Mouse (Mus musculus) liver (tissue): ENCODE measurements around the gene Vmn1r179.
"Not testable (repeated sequence)": the region's sequence is repeated elsewhere in the genome, so short reads cannot be mapped to it uniquely, and the experiment has no call there.

ENCODE experiments used
- DNase-seq: peaks from one replicate; pipeline ENCODE4 v3.0.0-alpha.2; 2020; ENCODE audit warnings: mixed read lengths

Vmn1r179 gene

DNA sequence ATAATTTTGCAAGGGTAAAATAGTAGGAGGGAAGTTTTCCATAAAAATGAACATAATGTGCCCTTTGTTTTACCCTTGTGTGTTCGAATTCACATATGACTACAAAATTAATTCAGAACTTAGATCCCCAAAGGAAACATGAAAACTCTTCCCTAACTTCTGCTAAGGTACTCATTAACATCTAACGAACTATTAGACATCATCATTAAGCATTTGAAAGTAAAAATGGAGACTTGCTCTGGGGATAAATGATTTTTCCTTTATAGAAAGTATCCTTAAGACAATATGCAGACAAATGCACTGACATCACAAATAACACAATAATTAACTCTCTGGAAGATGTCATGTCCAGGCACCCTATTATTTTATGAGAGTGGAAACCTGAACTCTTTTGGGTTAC is at the start of gene Vmn1r179:
Vmn1r179 (plus strand) TSS at position 301 of the 400 bp plus-strand sequence.
- no peak for DNase-seq

DNA sequence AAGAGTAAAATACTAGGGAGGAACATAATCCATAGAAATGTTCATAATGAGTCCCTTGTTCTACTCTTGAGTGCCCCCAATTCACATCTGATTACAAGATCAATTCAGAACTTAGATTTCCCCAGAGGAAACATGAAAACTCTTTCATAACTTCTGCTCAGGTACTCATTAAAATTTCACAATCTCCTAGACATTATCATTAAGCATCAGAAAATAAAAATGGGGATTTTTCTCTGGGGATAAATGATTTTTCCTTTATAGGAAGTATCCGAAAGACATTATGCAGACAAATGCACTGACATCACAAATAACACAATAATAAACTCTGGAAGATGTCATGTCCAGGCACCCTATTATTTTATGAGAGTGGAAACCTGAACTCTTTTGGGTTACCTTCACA is 35.1 kb upstream of the Vmn1r179 start, which contains the start of gene Vmn1r178:
Vmn1r178 (plus strand) TSS at position 301 of the 400 bp plus-strand sequence.
- DNase-seq: no peak

DNA sequence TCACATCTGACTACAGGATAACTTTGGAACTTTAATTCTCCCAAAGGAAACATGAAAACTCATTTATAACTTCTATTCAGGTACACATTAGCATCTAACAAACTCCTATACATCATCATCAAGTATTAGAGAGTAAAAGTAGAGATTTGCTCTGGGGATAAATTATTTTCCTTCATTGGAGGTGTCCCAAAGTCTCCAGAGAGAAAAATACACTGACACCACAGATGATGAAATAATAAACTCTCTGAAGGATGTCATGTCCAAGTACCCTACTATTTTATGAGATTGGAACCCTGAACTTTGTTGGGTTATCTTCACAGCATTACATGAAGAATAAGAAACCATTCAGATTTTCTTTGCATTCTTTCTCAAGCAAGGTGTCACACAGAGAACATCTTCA is 23.6 kb downstream of the Vmn1r179 start, which contains the start of gene Vmn1r180:
Vmn1r180 (plus strand) TSS at position 301 of the 400 bp plus-strand sequence.
- DNase-seq: no peak

DNA sequence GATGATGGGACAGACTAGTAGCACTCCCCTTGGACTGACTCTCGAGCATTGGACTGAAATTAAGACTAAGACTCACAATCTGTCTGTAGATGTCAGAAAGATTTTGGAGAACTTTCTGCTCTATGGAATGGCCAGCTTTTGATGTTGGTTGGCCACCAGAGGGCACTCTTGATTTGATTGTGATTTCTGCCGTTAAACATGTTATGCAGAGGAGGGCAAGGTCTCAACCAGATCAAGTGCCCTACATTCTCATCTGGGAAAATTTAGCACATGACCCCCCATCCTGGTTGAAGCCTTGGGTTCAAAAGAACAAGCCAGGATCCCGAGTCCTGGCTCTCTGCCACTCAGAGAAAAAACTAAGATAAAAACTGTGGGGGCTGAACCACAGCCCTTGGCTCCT is 41.3 kb downstream of the Vmn1r179 start:
- DNase-seq: not testable (repeated sequence)

DNA sequence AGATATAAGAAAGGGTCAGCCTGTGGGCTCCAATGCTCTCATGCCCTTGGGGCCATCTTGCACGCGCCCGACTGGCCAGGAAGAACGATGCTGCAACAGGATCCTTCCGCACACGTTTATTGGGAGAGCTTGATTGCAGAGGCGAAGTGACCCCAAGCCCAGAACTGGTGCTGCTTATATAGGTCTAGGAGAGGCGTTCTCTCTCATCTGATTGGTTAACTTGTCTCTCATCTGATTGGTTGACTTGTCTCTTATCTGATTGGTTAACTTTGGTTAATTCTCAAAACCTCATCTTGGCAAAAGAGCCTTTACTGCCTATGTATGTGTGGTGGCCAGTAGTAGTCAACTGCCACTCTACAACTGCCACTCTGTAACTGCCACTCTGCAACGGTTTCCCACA is 47.5 kb downstream of the Vmn1r179 start, which contains the start of gene Vmn1r181:
Vmn1r181 (plus strand) TSS at position 301 of the 400 bp plus-strand sequence.
- not testable (repeated sequence) for DNase-seq
